Comparison of ENCODE assay signal across 7 mouse cellular contexts in the genomic region with DNA sequence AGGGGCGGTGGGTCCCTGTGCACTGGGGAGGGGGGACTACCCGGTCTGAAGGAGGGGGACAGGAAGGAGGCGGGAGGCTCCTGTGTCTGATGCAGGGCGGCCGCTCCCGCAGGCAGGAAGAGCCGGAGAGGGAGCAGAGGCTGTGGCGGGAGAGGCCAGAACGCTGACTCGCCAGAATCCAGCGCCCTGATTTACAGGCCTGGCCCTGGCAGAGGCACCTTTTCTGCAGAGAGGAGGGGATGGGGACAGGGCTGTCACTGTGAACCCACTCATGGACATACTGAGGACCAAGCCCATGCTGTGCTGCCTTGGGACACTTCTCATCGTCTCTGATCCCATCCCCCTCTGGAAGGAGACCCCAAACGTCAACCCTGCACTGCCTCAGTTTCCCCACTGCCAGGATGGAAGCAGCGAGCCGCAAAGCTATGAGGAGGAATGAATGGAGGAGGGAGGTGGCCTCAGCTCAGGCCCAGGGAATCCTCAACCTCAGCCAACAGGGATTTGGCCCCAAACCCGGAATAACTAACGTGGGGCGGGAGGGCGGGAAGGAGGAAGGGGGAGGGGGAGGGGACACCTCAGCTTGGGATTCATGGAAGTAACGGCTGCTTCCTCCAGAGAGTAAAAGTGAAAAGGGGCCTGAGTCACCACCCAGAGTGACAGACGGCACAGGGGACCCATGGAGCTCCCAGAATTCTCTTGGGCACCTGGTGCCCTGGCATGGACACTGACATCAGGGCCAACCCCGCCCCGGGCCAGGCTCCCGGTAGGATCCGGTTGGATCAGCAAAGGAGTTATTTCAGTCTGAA. TPM values are rescaled to one million over a fixed set of nuclear protein-coding genes. Genes with fewer than 3 reads are reported as not detected.
DNase-seq lines count a peak whose midpoint lies in the region; ATAC-seq and TF ChIP-seq lines count a peak whose summit lies in the region.

No protein-coding gene starts in this region.

- ATAC-seq in heart, embryonic 16.5 days (replicated peaks; ENCODE audit: extremely low read depth, insufficient read depth, low FRiP score): 0 out of 2 replicates have a peak, but pooled peaks have one; percentile 21
- peak; percentile 18; the same call in 1 of the 2 replicates for ATAC-seq in lung, embryonic 14.5 days (ENCODE audit: insufficient read depth)

- H3K4me3 ChIP-seq in forebrain, embryonic 10.5 days: peak overlapping the region; percentile 24; the same call in 1 of the 2 replicates
- peak overlapping the region; percentile 80 for H3K4me3 ChIP-seq in heart, embryonic 16.5 days (ENCODE audit: low read length)
- peak overlapping the region; percentile 71 for H3K4me3 ChIP-seq in lung, embryonic 14.5 days (ENCODE audit: low read depth, low read length)

- H3K9ac ChIP-seq in heart, embryonic 16.5 days (ENCODE audit: low read length): peak overlapping the region; percentile 85
- peak overlapping the region; percentile 47 for H3K9ac ChIP-seq in lung, embryonic 14.5 days

- no peak for TF ChIP-seq CTCF in lung, embryonic 14.5 days (IDR thresholded peaks at IDR 0.05; ENCODE audit: low read depth)

- H3K27me3 ChIP-seq in forebrain, embryonic 10.5 days (ENCODE audit: poor library complexity, severe bottlenecking): peaks cover 96% of the 10 kb centered on the region
- H3K27me3 ChIP-seq in heart, embryonic 16.5 days (ENCODE audit: control insufficient read depth, insufficient read depth, low read length): no peaks in the 10 kb centered on the region
- H3K27me3 ChIP-seq in lung, embryonic 14.5 days (ENCODE audit: insufficient read depth, low read length): no peaks in the 10 kb centered on the region; the same call in 1 of the 2 replicates

- no peaks in the 10 kb centered on the region for H3K9me3 ChIP-seq in forebrain, embryonic 10.5 days
- no peaks in the 10 kb centered on the region for H3K9me3 ChIP-seq in heart, embryonic 16.5 days (replicated peaks; ENCODE audit: control insufficient read depth, low read length)
- H3K9me3 ChIP-seq in lung, embryonic 14.5 days (ENCODE audit: low read depth, low read length): no peaks in the 10 kb centered on the region

- peak overlapping the region; percentile 97 for H3K4me2 ChIP-seq in heart, embryonic 16.5 days (ENCODE audit: low read depth, low read length)
- peak overlapping the region; percentile 82 for H3K4me2 ChIP-seq in lung, embryonic 14.5 days

- 6% methylated on average over 23 of the region's 25 CpGs for WGBS in forebrain, embryonic 10.5 days
- 10% methylated on average over 24 of the region's 25 CpGs for WGBS in heart, embryonic 16.5 days
- 7% methylated on average over 25 of the region's 25 CpGs for WGBS in lung, embryonic 14.5 days

- H3K36me3 ChIP-seq in forebrain, embryonic 10.5 days (replicated peaks): no peaks in the 10 kb centered on the region
- peaks cover 7% of the 10 kb centered on the region for H3K36me3 ChIP-seq in heart, embryonic 16.5 days (ENCODE audit: control insufficient read depth, insufficient read depth)
- peaks cover 15% of the 10 kb centered on the region for H3K36me3 ChIP-seq in lung, embryonic 14.5 days (ENCODE audit: insufficient read depth)

- no peak overlapping the region for H3K27ac ChIP-seq in forebrain, embryonic 10.5 days
- peak overlapping the region; percentile 79 for H3K27ac ChIP-seq in heart, embryonic 16.5 days (ENCODE audit: low read length)
- H3K27ac ChIP-seq in lung, embryonic 14.5 days (ENCODE audit: low read depth): peak overlapping the region; percentile 83

- peaks cover 46% of the 10 kb centered on the region for H3K4me1 ChIP-seq in forebrain, embryonic 10.5 days
- H3K4me1 ChIP-seq in heart, embryonic 16.5 days (ENCODE audit: control insufficient read depth, insufficient read depth, low read length): peaks cover 35% of the 10 kb centered on the region
- peaks cover 8% of the 10 kb centered on the region; the same call in 1 of the 2 replicates for H3K4me1 ChIP-seq in lung, embryonic 14.5 days (ENCODE audit: insufficient read depth)

- DNase-seq in MN1 (ENCODE audit: low spot score): peak; percentile 73
- DNase-seq in adrenal gland, postnatal 14 days: peak; percentile 89
- DNase-seq in forebrain, embryonic 10.5 days (ENCODE audit: extremely low spot score, low spot score): peak; percentile 15
- peak; percentile 83 for DNase-seq in kidney, postnatal 10 days
- DNase-seq in lung, embryonic 14.5 days: peak; percentile 74
- peak; percentile 15 to 63 for DNase-seq in spleen, postnatal 4 days (ENCODE audit: low spot score in 2 of 2)

RNA-seq across cellular contexts. Expression of gene Nfic, which starts 31.0 kb away (rescaled TPM):
- total RNA-seq in adrenal gland, postnatal 14 days (2021): 90.1 and 104 TPM in 2 replicates
- 7.3 and 8.6 TPM in 2 replicates for polyA plus RNA-seq in forebrain, embryonic 10.5 days (2016; fragmentation: Nextera tagmentation; extraction: Ambion mirVana)
- 54.7 and 61.1 TPM in 2 replicates for polyA plus RNA-seq in heart, embryonic 16.5 days (2015; fragmentation: Nextera tagmentation; extraction: Ambion mirVana)
- 86.0 and 86.5 TPM in 2 replicates for polyA plus RNA-seq in lung, embryonic 14.5 days (2014; fragmentation: Nextera tagmentation; extraction: Ambion mirVana)

RNA-seq across cellular contexts. Expression of gene Smim24, which starts 31.6 kb away (rescaled TPM):
- total RNA-seq in adrenal gland, postnatal 14 days (2021): 0.94 and 1.9 TPM in 2 replicates
- polyA plus RNA-seq in forebrain, embryonic 10.5 days (2016; fragmentation: Nextera tagmentation; extraction: Ambion mirVana): 1.6 and 1.9 TPM in 2 replicates
- polyA plus RNA-seq in heart, embryonic 16.5 days (2015; fragmentation: Nextera tagmentation; extraction: Ambion mirVana): 5.0 and 9.2 TPM in 2 replicates
- 2.8 and 3.3 TPM in 2 replicates for polyA plus RNA-seq in lung, embryonic 14.5 days (2014; fragmentation: Nextera tagmentation; extraction: Ambion mirVana)

RNA-seq across cellular contexts. Expression of gene Gm48552, which starts 35.6 kb away (rescaled TPM):
- 0.64 and 2.1 TPM in 2 replicates for total RNA-seq in adrenal gland, postnatal 14 days (2021)
- polyA plus RNA-seq in forebrain, embryonic 10.5 days (2016; fragmentation: Nextera tagmentation; extraction: Ambion mirVana): 0.78 and 1.4 TPM in 2 replicates
- polyA plus RNA-seq in heart, embryonic 16.5 days (2015; fragmentation: Nextera tagmentation; extraction: Ambion mirVana): 0.55 and 0.83 TPM in 2 replicates
- polyA plus RNA-seq in lung, embryonic 14.5 days (2014; fragmentation: Nextera tagmentation; extraction: Ambion mirVana): 1.3 and 1.4 TPM in 2 replicates

RNA-seq across cellular contexts. Expression of gene Gm48551, which starts 40.2 kb away (rescaled TPM):
- total RNA-seq in adrenal gland, postnatal 14 days (2021): 0.48 and 1.6 TPM in 2 replicates
- 2.6 and 3.1 TPM in 2 replicates for polyA plus RNA-seq in forebrain, embryonic 10.5 days (2016; fragmentation: Nextera tagmentation; extraction: Ambion mirVana)
- polyA plus RNA-seq in heart, embryonic 16.5 days (2015; fragmentation: Nextera tagmentation; extraction: Ambion mirVana): 2.1 and 2.6 TPM in 2 replicates
- polyA plus RNA-seq in lung, embryonic 14.5 days (2014; fragmentation: Nextera tagmentation; extraction: Ambion mirVana): 2.8 and 3.8 TPM in 2 replicates

RNA-seq across cellular contexts. Expression of gene Dohh, which starts 40.2 kb away (rescaled TPM):
- total RNA-seq in adrenal gland, postnatal 14 days (2021): 52.6 and 55.6 TPM in 2 replicates
- polyA plus RNA-seq in forebrain, embryonic 10.5 days (2016; fragmentation: Nextera tagmentation; extraction: Ambion mirVana): 96.8 and 97.9 TPM in 2 replicates
- polyA plus RNA-seq in heart, embryonic 16.5 days (2015; fragmentation: Nextera tagmentation; extraction: Ambion mirVana): 83.4 and 86.2 TPM in 2 replicates
- 57.5 and 67.0 TPM in 2 replicates for polyA plus RNA-seq in lung, embryonic 14.5 days (2014; fragmentation: Nextera tagmentation; extraction: Ambion mirVana)

Comparison
In these comparisons a context has a peak if more than half of its experiments do, and no peak if none do; other contexts are left out.
1. DNase-seq: peak in every context shown above with its lines; median percentile 89 in adrenal gland, postnatal 14 days; 83 in kidney, postnatal 10 days; 74 in lung, embryonic 14.5 days; 73 in MN1; 39 in spleen, postnatal 4 days; 15 in forebrain, embryonic 10.5 days.
2. H3K4me3 ChIP-seq: peak in every context shown above with its lines; median percentile 80 in heart, embryonic 16.5 days; 71 in lung, embryonic 14.5 days; 24 in forebrain, embryonic 10.5 days.